Mouse (Mus musculus) left cerebral cortex, postnatal 10 days (tissue): ENCODE results near the gene Grsf1. TPM values are rescaled to one million over a fixed set of nuclear protein-coding genes. Genes with fewer than 3 reads are reported as not detected.

Source experiments
- DNase-seq, 2 experiments: peaks; one replicate each; pipeline ENCODE4 v3.0.0; 2021 to 2022; ENCODE audit warnings: low spot score in 2 of 2, mixed read lengths in 1 of 2; ENCODE audit errors: extremely low spot score in 1 of 2
- intact Hi-C: fragments of 180-260 bp; cut with DNase I; formaldehyde crosslinking; loops from one replicate; pipeline ENCODE4 v1.15.1; 2025
- total RNA-seq, 2 experiments: library from RNA; stranded (reverse); gene quantifications; 2 replicates each; pipeline ENCODE4 v1.2.3; 2021

The Grsf1 gene
- total RNA-seq, 2 experiments from 2014 or later = 79.8 to 84.1 TPM

DNA sequence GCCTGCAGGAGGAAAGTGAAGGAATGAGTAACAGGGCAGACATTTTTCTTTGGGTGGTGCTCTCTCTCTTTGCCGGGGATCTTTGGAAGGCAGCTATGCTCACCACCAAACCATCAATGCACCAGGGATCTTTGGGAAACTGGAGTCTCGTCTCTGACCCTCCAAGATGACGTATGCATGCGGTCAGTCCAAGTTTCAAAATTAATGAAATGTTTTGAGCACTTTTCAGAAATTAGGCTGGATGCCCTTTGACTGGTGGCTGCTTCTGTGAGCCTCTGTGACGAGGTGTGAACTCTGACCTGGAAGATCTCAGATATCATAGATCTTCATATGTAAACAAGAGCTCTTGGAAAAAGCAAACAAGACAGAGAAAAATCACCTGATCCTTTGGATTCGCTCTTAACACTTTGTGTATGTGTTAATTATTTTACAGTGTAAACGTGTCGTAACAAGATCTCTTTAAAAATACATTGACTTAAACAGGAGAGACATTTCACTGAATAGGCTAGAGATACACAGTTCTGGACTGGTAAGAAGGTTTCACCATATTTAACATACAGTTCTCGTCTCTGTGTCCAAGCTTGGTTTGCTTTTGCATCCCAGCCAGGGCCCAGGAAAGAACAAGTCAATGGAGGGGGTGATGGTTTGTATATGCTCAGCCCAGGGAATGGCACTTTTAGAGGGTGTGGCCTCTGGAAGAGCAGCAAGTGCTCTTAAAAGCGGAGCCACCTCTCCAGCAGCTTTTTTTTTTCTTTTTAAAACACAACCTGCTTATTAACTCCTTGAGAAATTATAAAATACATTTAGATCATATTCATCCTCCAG is 14.9 kb upstream of the Grsf1 start:
- intact Hi-C loops = loop anchor here (10.0 kb wide), 1 partner anchor 694 kb away; no protein-coding TSS in a partner anchor
- DNase-seq = no peak

DNA sequence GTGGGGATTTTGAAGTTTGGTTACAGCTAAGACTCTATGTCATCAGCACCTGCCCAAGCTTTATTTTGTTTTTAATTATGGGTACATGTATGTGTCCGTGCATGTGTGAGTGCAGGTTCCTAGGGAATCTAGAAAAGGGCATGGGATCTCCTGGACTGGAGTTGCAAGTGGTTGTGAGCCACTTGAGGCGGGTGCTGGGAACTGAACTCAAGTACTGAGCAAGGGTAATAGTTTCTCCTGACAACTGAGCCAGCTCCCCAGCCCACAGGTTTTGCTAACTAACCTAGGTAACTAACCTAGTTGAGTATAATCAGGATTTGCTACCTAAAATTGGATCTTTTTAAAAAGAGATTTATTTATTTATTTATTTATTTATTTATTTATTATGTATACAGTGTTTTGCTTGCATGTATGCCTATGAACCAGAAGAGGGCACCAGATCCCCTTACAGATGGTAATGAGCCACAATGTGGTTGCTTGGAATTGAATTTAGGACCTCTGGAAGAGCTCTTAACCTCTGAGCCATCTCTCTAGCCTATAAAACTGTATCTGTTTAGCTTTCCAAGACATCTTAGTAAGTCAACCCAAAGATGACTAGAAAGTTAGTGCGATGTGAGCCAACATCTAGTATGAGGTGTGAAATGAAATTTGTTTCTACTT is 13.4 kb upstream of the Grsf1 start:
- no peak for DNase-seq
- intact Hi-C loops = loop anchor here (5.0 kb wide), 1 partner anchor 33 kb away; the partner anchor contains the start of gene Mob1b

DNA sequence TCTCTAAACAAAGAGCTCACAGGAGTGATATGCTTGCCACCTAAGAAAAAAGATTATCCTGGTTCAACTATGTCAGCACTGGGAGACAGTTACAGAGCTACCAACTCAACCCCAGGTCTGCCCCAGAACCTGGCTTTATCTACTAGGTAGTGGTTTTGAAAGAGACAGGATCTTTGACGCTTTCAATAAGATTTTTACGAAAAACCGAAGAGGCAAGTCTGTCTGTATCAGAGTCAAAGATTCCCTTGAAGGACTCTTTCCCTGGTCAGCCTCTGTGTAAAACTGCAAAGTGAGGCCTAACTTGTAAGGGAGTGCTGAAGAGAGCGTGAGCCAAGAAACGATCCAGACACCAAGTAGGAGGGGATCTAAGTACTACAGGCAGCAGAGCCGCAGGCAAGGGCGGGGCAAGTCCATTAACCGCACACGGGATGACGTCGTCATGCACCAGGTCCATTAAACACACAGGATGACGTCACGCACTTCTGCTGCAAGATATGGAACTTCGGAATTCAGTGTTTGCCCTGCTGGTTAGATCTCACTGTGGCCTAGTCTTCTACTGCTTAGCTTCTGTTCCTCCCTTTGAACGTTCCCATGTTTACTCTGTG is 12.7 kb upstream of the Grsf1 start:
- intact Hi-C loops = loop anchor here (5.0 kb wide), 1 partner anchor 34 kb away; the partner anchor contains the start of gene Mob1b

DNA sequence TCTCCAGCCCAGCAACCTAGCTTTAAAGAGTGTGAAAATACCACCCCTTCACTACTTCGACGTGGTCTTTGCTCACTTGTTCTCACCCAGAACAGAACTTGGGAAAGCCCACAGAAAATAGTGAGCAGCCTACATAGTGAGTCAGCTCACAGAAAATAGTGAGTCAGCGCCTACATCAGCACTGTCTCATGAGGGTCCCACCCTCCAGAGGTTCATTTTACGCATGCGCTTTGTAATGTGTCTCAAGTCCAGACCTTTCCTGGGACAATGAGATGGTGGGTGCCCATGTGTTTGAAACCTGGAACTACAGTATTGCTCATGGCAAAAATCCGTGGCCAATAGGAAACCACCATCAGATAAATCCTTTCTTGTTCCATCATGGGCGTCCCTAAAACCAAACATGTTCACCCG is 12.0 kb upstream of the Grsf1 start:
- no peak for DNase-seq
- intact Hi-C loops = loop anchor here (5.0 kb wide), 1 partner anchor 34 kb away; the partner anchor contains the start of gene Mob1b

More for the DNA sequence above, 12.7 kb upstream of the Grsf1 start:
- DNase-seq = no peak

DNA sequence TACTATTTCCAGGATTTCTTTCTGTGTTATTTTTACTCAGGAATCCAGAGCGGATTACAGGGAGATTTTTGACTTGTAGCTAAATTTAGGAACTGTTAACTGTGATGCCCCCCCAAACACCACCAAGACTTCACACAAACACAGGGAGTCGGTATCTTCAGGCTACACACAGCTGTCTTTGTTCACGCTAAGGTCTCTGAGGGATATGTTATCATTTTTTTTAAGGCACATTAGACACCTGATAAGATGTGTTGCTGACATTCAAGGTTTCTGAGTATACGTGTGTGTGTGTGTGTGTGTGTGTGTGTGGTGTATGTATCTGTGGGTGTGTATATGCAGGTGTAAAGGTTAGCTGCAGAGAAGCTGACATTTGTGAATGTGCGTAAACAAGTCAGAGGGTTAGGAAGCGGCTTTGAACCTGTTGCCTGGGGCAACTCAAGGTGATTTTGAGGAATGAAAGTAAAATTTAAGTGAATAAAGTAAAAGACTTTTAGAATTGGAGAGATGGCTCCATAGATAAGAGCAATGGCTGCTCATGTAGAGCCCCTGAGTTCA is 9.9 kb upstream of the Grsf1 start:
- intact Hi-C loops = loop anchor here (5.0 kb wide), 1 partner anchor 36 kb away; the partner anchor contains the start of gene Mob1b
- DNase-seq = no peak

DNA sequence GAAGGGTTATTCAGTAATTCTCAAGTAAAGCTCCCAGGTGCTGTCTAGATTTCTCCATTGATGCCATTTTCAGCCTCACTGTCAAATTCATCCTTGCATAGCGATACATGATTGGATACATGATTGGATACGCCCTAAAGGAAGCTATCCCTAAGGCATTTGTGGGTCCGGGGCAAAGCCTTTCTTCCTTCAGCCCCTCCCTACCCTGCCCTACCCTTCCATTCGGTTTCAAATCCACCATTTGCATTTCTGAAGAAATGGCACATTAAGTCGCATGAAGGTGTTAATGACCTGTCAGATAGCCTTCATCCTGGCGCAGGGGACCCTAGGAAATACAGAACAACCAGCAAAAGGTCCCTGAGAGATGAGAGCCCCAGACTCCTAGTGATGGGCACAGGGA is 9.3 kb upstream of the Grsf1 start:
- intact Hi-C loops = loop anchor here (5.0 kb wide), 1 partner anchor 37 kb away; the partner anchor contains the start of gene Mob1b
- DNase-seq = no peak

DNA sequence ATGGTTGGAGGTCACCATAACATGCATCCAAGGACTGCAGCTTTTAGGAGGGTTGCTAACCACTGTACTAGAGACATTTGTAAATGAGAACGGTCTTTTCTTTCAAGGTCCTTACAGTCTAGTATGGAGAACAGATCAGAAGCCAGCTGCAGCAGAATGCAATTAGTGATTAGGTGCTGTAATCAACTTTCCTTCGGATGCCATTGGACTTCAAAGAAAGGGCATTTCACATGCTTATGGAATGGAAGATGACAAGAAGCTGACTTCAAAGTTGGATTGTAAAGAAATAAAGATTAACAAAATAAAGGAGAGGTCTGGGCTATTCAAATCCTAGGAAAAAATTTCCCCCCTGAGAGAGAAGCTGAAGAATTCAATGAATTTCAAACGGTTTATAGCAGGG is 8.3 kb upstream of the Grsf1 start:
- intact Hi-C loops = no loop called here
- DNase-seq = no peak

DNA sequence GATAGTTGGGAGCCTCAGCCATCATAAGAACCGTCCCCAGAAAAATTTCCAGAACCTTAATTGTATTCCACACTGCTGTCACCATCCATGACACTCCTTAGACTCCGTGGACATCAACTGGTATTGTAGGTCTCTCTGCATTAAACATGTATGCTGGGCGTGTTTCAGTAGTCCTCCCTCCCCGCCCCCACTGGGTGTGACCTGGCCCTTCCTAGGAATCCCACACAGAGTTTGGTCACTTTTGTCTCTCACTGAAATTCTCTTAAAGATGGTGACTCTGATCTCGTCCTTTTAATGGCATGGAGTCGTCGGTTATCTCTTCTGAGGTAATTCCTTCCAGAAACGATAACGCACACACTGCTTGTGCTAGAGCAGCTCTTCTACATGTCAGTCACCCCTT is 7.7 kb upstream of the Grsf1 start:
- intact Hi-C loops = no loop called here
- DNase-seq = no peak

DNA sequence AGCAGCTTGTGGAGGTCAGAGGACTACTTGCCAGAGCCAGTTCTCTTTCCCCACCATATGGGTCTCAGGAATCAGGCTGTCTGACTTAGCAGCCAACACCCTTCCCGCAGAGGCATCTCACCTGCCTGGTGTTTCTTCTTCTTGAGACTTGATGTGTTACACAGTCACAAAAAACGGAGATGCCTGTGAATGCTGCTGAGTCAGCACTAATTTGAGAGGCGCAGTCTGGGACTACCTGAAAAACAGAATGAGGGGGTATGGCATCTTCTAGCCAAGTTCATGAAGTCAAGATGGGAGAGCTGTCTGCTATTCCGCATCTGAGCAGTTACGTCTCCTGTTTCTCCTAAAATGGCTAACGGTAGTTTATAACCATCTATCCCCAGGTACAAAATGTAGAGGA is 4.6 kb upstream of the Grsf1 start:
- DNase-seq = no peak
- intact Hi-C loops = no loop called here

DNA sequence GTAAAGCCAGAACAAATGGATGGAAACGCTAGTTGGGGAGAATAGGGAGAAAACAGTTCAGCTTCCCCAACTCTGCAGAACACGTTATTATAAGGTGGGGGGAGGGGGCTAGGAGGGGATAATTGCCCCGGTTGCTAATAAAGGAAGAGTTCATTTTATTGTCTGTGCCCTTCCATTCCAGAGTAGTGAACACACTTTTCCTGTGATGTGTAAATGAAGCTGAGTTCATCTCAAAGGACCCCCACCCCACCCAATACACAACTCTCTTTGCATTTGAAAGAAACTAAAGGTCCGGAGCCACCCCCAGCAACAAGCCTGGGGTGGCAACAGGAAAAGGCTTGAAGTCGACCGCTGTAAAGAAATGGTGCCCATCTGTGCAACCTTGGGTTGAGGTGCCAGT is 3.4 kb upstream of the Grsf1 start:
- no peak for DNase-seq
- intact Hi-C loops = loop anchor here (5.0 kb wide), 1 partner anchor 88 kb away; no protein-coding TSS in a partner anchor

DNA sequence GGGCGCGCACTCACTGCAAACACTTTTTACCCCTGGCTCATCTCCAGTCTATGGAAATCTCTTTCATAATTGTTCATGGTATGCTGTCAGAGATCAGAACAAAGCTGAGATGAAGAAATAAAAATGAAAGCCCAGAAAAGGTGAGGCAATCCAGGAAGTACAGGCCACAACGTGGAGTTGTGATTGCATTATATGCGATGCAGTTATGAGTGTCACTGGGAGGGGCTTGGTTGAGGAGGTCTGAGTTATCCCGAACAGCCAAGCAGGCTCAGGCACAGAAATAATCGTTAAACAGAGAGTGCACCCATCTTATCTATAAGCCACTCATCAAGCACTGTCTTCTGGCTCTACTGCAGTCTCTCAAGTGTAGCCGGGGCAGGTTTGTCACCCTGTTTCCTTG is 3.0 kb upstream of the Grsf1 start:
- intact Hi-C loops = loop anchor here (5.0 kb wide), 1 partner anchor 88 kb away; no protein-coding TSS in a partner anchor
- no peak for DNase-seq

DNA sequence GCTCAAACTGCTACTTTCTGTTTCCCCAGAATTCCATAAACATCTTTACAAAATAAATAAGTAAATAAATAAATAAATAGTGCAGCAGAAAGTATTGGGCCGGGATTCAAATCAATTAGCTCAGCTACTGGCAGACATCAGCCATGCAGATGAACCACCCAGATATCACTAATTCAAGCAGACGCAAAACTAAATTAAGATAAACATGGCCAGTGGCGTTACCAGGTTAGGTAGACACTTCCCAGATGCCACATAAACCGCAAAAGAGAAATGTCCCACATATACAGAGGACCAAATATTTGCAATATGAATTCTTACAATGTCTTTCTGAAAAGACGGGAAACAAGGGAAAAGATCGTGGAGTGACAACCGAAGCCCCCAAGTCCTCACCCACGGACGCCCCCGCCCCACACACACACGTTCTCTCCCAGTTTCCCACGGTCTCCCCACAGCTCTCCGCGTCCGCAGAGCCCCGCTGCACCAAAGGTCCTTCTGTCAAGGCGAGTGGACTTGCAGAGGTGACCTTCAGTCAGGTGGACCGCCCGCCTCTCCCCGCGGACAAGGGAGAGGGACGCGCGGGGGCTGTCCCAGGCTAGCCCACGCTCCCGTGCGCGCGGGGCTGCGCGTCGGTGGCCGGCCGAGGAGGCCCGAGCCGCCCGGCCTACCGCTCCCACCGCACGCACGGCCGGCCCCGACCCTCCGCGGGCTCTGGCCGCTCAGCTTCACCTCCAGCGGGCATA is 1.1 kb downstream of the Grsf1 start:
- intact Hi-C loops = loop anchor here (5.0 kb wide), 1 partner anchor 92 kb away; no protein-coding TSS in a partner anchor
- peak in 1 of 2 experiments; percentile 61 for DNase-seq

DNA sequence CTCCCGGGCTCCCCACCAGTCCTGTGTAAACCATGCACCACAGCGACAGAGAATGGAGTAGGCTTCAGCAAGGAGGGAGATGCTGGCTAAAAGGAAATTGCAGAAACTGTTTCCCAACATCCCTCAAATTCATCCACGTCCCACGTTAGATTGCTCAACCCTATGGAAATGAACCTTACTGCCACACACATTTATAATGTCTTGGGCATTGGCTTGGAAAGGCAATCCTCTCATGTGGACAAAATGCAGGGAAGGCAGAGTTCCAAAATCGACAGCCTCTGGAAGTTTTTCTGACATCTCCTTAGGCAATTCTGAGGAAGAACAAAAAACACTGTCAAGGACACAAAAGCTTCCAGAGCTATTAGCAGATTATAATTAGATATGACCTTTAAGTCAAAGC is 12.1 kb downstream of the Grsf1 start:
- intact Hi-C loops = no loop called here
- no peak for DNase-seq

DNA sequence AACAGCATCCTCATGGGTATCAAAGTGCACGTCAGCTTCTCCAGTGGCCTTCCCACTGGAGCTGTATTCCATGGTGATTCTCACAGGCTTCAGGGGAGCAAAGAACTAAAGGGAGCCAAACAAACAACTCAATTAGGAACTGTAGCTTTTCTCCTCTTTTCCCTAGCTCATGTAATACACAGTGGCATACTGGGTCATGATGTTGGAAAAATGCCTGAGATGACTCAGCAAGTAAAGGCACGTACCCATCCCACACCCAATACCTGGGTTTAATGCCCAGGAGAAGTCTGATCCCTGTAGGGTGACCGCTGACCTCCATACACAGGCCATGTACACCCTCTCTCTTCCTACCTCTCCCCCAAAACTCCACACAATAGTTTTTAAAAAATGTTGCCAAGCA is 12.8 kb downstream of the Grsf1 start:
- intact Hi-C loops = no loop called here
- DNase-seq = no peak

DNA sequence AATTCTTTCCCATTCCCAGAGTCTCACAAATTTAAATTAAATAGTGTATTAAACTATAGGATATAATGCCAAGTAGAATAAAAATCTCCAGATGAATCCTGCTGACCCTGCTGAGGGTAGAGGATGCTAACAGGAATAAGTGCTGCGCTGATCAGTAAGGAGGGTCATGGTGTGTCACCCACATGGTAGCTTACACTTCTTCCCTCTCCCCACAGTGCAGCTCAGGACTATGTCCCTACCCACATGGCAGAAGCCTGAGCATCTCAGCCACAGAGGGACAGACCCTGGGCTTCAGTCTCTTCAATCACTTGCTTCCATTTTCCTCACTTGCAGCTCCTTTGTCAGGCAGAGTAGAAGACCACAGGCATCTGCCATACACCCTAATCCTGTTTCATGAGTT is 18.1 kb downstream of the Grsf1 start:
- intact Hi-C loops = no loop called here
- DNase-seq = no peak

DNA sequence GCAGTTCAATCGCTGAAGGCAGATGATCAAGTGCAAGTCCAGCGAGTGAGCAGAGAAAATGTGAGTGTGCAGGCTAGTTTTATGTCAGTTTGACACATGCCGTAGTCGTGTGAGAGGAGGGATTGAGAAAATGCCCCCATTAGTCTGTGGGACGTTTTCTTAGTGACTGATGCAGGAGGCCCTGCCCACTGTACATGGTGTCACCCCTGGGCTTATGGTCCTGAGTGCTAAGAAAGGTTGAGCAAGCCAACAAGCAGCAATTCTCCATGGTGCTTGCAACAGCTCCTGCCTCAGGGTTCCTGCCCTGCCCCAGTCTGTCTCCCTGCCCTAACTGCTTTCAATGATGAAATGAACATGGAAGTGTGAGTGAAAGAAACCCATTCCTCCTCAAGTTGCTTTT is 23.4 kb downstream of the Grsf1 start:
- no peak for DNase-seq
- intact Hi-C loops = no loop called here

DNA sequence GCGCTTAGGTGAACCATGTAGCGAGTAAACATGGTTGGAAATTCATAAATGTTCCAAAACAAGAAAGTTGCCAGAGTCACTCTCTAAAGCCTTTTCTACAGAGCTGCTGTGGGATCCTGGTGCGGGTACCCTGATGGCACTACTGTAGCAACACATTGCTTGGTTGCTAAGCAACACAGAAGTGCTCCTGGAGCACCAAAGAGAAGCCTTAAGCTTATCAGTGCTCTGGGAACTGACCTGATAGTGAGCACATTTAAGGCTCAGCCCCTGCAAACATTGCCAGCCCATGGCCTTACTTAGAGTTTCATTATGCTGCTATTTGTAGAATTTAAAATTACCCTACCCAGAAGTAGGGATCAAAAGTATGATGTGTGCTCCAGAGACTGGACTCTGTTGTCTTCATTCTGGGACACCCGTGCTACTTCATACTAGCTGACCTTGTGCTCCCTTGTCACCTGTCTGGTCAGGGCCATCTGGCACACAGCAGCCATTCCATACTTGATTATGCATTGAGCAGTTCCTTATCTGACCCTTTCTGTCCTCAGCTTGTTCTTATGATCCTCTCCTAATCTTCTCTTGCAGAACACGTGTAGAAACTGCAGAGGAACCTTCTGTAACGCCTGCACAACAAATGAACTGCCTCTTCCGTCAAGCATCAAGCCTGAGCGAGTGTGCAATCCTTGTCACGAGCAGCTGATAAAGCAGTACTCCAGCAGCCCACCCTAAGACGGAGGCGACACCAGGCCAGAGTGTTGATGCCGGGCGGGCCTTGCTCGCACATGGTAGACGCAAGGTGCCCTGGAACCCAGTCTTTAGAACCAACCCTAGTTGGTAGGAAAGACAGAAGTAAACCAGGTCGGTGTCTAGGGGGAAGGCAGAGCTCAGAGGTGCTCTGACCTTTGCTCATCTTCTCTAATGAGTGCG is 26.5 kb downstream of the Grsf1 start:
- intact Hi-C loops = loop anchor here (10.0 kb wide), 1 partner anchor 1825 kb away; no protein-coding TSS in a partner anchor
- DNase-seq = no peak
